Mouse (Mus musculus) embryo, embryonic 11.5 days (tissue): ENCODE data around the gene Dach1.

ENCODE experiments used
- DNase-seq: peaks from one replicate; pipeline ENCODE4 v3.0.0-alpha.2; 2012; ENCODE audit warnings: low read depth, low spot score

Gene Dach1

DNA sequence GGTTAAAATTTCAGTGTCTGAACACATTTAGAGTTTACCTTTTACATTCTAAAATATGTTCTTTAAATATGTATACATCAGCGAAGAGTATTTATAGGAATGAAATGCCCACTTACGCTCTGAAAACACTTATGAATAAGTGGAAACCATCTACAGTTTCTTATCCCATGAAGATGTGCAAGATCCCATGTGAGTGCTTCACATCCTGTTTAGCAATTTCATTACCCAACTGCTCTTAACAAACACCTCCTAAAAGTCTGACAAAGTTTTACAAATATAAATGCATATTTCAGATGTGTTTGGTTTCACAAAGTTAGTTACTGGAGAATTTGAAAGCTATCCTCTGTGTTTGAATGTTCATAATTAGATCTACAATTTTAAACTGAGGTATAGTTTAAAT is 59.6 kb downstream of the Dach1 start:
- no peak for DNase-seq

DNA sequence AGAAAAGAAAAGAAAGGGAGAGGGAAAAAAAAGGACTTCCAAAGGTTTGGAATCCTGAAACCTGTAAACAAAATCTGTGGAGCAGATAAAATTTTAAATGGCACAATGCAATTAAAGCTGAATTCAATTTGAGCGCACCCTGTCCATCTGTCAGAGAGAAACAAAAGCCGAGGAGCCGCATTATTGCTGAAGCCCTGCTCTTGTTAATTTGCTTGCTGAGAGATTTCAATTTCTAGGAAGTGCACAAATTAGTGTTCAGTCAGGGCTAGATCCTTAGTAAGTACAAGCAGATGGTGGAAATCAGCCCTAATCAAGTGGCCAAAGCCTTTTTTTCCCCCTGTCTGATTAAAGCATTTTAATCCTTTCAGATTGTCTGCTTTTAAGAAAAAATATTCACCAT is 60.8 kb downstream of the Dach1 start:
- no peak for DNase-seq

DNA sequence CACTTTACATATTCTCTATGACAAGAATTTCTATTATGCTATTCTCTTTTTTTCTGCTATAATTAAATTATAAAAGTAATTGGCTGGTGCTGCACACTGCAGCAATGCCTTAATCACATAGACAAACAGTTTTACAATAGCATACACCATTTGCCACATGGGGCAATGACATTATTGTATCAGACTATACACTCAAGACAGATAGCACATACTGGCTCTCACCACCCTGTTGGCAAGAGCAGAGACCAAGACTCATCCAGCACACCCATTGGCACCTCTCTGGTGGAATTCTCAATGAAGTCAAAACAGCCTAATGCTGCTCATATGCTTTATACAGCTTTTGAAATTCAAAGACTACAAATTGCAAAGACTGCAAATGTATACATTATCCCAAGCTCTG is 63.4 kb downstream of the Dach1 start:
- DNase-seq, result no peak

DNA sequence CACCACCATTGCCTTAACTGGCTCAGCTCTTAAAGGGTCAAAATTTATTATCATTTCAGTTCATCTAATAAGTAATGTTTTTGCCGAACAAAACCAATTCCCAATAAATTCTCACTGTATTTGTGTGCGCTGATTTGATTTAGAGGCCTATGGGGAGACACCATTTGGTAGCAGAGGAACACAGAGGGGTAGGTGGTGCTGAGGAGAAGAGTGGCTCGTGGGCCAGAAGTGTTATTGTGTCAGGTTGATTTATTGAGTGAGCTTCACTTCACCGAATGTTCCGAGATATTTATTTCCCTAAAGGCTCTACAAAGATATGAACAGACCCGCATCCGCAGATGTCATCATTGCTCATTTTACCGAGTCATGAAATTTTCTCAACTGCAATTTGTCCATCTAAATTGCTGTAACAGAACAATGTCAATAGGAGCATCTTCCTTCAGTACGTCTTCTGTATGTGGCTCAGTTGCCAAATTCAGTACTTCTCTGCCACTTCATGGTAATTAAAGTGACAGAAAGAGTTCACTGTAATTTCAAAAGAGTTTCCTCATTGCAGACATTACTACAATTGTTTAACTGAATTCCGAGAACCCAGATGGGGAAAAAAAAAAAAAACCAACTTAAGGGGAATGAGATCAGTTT is 65.1 kb downstream of the Dach1 start:
- DNase-seq, result peak; percentile 16

DNA sequence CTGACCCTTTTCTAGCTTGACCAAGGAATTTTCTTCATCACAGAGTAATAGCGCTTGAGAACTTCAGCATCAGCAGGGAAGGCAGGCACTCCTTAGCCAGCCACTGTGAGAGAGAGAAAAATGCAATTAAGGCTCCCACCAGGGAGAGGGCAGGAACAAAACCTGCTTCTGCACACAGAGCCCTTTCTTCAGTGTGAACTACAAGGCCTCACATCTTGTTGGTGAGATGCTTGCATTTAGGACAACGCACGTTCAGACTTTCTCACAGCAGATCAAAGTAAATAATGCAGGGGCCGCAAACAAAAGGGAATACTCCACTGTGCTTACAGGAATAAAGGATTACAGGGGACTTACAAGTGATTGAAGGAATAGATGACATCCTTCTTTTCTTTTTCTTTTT is 74.3 kb downstream of the Dach1 start:
- DNase-seq, result no peak

DNA sequence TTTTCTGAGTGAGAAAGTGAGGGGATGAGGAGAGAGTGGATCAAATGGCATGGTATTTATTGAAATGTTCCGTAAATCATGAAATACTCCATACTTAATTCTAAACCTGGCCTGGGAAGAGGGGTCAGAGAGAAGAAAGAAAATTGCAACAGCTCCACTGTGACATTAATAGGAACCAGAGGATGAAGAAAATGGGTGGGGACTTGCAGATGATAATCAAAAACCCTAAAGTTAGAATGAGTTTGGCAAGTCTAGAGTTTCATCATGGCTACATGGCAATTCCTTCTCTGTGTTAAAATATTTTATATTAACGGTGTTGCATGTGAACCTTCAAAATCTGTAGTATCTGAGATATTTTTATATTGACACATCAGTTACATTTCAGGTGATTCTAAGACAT is 80.3 kb downstream of the Dach1 start:
- DNase-seq, result no peak

DNA sequence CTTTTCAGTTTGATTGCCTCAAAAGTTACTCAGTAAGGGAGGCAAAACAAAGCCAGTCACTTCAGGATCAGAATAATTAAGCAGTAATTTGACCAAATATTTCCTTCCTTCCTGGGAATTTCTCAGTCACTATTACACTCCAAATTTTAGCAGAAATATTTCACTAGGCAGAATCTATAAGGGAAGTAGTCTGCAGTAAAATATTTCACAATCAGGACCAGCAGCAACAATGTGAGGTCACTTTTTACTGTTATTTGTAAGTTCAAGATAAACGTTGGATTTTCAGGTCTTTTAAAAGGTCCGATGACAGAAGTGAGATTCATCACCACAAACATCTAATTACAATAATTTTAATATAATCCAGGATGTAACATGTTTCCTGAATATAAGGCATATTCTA is 82.2 kb downstream of the Dach1 start:
- no peak for DNase-seq

DNA sequence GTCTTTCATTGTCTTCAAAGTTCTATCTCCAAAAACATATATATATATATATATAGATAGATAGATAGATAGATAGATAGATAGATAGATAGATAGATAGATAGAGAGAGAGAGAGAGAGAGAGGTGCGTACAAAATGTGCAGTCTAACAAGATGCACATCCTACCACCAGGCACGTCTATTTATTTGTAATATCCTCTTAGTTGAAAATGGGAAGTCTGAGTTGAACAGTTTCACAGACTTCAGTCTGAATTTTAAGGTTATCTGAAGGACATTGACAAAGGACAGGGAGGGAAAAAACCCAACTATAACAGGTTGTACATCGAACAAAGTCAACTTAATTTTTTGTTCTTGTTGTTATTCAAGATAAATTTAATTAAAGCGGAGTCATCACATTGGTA is 82.8 kb downstream of the Dach1 start:
- no peak for DNase-seq

DNA sequence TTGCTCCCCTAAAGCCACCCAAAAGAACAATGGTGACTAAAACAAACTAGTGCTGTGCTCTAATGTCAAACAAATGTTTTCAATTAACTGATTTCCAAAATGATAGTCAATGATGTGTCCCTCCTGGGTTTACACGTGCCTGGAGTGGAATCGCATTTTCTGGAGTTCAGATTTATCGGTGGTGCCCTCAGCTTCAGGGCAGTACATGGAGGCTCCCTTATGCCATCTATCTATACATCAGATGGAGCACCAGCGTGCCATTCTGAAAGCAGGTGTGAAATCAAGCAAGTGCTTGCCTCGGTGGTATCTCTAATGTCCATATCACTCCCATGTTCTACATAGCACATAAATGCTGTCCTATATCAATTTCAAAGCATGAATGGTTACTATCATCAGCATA is 84.4 kb downstream of the Dach1 start:
- DNase-seq, result no peak

DNA sequence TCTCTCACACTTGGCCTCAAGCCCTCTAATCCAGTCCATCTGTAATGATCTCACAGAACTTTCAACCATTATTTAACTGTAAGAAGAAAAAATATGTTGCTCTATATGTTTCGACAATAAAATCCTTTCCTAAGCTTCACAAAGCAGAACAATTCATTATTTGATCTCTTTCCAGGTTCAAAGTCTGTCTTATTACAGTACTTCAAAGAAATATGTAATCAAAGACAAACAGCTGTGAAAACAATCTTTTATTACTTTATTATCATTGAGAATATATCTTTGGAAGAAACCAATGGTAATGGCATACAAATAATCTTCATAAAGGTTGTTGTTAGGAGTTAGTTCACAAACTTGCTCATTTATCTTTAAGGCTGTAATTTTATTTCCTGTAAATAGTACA is 84.8 kb downstream of the Dach1 start:
- no peak for DNase-seq

DNA sequence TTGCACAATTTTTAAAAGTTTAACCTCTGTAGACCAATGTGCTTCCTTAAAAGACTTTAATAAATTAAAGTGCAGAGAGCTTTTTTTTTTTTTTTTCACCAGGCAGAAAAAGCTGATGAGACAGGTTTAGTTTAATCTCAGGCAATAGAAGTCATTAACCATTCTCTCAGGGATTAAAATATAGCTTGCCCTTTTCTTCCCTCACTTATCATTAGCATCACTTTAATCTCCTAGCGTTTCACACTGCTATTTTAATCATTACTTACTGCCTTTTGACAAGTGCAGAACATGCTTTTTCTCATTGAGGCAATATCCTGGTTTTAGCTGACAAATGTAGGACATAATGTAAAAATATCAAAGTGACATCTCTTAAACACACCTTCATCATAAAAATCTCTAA is 86.1 kb downstream of the Dach1 start:
- no peak for DNase-seq

DNA sequence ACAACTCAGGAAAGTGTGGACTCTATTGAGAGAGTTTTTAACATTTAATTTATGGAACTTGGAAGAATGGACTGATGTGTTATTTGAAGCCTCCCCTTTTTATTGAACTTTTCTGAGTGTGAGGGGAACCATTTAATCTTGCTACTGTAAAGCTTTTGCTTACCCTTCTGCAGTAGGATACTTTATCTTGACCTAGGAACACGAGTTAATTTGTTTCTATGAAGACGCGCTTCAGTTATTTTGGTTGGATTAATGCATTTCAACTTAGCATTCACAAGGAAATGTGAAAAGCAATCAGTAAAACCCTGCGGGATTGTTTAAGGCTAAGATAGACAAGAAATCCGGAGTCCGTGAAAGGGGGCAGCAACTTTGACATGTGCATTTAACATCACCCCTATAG is 89.6 kb downstream of the Dach1 start:
- DNase-seq, result no peak

DNA sequence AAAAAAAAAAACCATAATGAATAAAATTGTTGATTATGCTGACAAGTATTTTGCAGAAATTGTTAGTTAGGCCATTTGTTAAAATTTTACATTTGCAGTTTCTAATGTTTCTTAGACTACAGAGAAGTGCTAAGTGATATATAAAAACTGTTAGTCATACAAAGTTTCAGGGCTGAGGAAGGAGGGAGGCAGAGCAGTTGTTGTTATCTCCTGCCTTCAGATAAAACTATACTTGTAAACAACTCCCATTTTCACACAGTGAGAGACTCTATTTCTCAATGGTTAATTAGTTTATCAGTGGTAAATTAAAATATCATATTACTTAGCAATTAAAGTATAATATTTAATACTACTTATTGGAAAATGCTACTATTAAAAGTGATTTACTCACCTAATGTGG is 91.6 kb downstream of the Dach1 start:
- DNase-seq, result no peak

DNA sequence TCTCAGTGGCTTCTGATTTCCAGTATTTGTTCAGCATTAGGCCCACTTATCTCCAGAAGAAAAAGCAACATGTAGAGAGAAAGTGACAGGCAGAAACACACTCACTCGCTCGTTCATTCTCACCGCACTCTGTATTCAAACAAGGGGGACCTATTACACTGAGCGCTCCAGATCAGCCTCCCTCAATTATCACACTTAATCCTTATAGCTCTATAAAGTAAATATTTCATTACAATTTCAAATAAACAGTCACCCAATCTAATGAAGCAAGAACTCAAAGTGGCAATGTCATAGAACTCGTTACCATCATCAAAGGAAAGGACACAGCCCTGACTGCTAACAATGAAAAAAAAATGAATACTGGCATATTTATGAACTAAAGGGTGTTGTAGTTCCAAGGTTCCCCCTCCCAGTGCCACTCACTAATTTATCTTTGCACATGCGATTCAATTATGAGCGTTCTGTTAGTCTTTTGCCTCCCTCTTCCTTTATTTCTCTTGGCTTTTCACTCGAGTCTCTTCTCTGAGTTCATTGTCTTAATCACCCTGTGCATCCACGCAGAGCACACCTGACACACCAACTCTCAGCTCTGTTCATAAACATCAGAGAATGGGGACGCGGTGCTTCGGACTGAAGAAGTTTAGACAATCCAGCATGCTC is 96.0 kb downstream of the Dach1 start:
- no peak for DNase-seq

DNA sequence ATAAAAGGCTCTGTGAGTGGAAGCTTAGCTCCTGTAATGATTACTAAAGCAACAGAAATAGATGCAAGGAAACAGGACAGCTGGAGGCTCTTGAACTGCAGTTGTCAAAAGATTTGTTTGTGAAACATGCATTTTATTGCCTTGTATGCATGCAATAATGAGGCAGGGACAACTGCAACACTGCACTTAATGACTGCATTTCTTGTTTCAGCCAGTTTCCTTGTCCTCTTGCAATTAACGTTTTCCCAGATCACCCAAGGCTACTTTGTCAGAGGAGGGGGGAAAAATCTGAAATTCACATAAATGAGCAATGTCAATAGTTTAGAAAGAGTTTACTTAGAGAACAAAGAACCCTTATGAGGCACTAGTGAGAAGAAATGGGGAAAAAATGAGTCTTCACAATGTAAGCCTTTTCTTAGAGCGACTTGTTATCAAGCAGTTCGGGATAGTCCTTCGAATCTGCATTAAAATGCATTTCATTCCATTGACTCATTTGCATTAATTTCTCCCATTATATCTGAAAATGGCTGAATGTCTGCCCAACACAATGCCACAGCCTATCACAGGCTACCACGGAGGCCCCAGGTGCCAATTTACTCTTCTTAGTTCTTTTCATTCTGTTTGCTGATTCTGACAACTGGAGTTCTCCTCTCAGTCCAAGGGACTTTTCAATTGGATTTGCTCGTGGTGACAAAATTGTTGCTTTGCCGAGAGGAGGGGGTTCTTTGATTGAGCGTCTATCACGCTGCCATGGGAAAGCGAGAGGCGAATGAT is 96.7 kb downstream of the Dach1 start:
- no peak for DNase-seq

DNA sequence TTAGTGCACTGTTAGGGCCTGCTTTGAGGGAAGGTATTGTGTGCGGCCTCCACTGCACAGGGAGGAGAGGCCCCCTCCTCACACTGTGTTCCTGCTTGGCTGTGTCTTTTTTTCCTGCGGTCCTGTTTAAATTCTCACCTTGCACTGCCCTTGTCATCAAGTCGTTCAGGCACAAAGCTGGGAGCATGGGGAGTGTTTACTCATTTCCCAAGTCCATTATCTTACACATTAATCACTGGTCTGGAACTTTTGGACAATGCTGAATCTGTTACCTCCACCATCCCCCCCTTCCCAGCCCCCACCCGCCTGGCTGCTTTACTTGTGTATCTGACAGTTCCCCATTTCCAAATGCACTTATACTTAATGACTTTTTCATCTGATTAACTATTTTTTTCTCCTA is 97.7 kb downstream of the Dach1 start:
- DNase-seq, result no peak

DNA sequence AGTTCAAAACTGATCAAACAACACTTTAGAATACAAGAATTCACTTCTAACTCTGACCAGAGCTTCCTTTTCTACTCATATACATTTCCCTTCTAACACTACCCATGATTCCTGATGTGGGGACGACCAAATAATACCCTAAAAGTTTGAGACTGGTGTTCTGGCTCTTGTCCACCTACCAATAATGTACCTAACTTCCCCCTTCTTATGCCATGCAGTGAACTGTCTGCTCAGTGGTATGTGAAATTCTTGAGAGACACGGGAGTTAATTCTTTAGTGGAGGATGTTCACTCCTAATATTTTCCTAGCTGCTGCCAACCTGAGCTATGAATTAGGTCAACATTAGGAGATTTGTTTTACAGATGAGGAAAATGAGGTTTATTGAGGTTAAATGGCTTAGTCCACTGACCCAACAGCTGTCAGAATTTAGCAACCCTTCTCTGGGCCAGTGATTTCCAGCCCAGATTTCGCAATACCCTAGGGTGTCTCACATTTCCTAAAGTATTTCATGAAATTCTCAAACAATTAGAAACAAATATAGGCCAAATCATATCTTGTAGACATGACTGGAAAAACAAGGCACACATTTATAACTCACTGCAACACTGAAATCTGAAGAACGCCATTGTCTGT is 102.2 kb downstream of the Dach1 start:
- no peak for DNase-seq

DNA sequence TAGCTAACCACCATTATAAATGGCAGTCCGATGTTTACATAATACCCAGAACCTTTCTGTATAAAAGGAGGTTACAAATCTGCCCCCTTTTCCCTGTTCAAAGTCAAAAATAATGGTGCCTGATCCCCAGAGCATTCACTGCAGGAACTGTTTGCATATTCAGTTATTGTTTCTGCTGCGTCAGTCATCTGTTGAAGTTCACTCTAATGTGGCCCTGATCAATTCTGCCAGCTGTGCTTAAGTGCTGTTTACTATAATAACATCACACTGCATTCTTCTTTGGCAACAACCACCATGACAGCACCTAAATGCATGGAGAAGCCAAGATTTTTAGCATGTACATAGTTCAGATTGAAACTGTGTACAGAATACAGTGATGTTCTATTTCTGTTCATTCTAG is 105.4 kb downstream of the Dach1 start:
- DNase-seq, result no peak

DNA sequence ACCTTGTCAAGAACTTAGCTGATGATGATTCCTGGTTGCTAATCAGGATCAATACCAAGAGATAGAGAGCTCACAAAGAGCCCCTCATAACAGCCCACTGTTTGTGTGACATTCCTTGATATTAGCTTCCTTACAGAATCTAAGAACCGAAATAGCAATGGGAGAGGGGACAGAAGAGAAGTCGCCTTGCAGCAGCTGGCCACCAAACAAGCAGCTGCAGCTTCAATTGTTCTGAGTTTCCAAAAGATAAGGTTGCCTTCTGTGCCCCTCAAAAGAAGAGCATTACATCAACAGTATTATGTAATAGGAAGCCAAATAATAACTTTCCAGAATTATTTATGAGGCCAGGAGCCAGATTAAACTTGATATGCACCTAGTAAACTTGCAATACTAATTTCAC is 120.2 kb downstream of the Dach1 start:
- no peak for DNase-seq

DNA sequence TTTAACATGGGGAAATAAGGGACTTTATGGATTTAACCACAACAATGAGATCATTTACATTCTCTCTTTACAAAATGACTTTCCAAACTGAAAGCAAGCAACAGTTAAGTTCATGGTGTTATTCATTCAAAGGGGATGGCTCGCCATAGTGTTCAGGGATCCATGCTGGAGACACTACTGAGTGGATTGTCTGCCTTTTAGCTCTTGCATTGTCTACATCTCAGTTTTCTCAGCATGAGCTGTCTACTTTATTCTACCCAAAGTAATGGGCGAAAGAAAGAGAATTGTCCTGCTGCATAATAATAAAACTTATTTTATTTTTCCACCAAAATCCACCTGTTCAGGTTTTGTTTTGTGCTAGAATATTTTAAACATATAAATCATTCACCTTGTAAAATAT is 121.2 kb downstream of the Dach1 start:
- no peak for DNase-seq

DNA sequence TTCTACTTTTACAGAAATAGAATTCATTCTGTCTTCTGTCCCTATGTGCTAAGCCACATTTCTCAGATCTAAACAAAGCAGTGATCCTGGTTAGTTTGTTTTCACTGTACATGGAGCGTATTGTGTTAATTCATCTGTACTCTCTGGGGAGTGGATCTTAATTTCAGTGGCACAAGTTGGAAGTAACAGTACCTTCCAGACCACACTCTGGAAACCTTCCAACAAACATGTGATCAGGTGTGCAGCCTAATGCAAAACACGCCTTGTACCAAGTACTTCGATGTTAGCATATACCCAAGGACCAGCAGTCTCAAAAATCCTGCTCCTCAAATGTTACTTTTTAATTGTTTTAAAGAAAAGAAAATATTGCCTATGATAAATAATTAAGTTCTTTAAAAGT is 121.9 kb downstream of the Dach1 start:
- no peak for DNase-seq

DNA sequence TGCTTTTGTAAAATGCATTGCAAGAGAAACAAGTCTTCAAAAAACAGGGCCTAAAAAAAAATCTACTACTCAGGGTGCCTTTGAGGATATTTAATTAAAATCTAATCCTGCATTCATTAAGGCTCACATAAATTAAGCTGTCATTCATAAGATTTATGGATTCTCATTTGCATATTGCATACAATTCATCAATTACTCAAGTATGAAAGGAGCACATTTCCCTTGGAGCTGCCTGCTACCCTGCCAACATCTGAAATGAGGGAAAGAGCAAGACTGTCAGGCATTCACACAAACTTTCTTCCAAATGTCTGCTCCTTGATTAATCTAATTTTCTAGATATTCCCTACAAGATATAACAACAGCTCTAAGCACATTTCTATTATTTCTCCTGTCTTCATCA is 122.6 kb downstream of the Dach1 start:
- DNase-seq, result no peak

DNA sequence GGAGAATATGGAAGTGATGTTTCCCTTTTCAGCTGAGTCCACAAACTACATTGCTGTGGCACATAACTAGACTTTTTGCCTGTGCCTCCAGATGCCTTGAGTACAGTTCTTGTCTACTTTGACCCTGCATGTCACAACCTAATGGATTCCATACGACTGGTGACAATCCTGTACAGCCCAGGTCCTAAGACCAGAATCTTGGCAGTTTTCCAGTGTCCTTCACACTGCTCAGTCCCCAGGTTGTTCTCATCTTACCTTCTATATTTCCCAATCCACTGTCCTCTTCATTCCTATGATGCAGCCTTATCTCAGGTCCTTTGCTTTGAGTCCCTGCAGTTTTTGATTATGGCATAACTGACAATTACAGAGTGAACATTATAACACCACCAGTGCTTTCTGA is 131.0 kb downstream of the Dach1 start:
- DNase-seq, result no peak
